Mouse (Mus musculus) frontal cortex, postnatal 10 days (tissue): Measurements from ENCODE around the gene Kng1.
"Not testable (repeated sequence)": the region's sequence is repeated elsewhere in the genome, so short reads cannot be mapped to it uniquely, and the experiment has no call there.

Experiments used
- DNase-seq, 2 experiments: peaks; one replicate each; pipeline ENCODE4 v3.0.0; 2022; ENCODE audit warnings: low spot score in 2 of 2, mixed read lengths in 1 of 2

The Kng1 gene

DNA sequence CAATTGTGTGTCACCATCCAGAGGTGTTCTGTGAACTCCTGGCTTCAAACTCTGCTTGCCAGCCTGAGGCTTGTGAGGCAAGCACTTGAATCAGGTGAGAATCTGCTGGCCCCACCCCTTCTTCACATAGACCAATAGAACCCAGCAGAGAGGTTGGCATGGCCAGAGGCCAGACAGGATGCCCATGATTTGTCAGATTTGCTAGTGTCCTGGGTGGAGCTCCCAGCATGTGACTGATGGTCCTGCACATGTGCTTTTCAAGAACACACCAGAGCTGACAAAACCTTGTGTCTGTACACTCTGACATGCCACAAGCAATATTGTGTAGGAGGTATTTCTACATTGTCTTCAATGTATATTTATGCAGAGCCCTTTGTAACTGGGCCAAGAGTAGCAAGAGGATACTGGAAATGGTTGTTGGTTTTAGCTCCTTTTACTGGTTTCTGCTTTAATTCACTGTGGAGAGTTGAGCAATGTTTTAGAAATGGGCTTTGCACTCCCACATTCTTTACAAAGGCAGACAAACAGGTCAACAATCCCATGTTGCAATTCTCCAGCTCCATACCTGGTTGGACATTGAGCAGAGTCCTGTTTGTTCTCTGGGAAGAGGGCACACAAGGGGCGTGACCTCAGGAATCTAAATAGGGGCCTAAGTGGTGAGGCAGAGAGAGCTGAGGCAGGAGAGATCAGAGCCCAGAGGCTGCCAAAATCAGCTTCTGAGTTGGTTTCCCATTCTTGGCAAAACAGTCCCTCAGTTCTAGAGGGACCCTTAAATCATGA, at the start of gene Kng1:
TSS of gene Kng1 (plus strand) at position 198 of the 780 bp plus-strand sequence.
- not testable (repeated sequence) for DNase-seq

DNA sequence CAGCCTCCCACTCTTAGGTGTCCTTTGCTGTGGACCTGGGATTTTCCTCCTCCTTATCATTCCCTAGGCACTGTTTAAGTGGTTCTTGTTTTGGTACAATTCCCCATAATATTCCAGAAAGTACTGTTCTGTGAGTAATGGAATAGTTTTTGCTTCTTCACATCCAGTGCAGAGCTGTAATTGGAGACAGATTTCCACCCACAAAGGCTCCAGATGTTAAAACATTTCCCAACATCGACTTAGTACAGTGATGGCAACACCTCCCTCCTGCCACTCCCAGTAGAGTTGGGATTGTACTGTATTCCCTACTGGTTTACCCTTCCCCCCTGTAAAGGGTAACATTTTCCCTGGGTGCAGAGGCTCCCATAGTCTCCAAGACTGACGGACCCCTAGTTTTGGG, 43.9 kb upstream of the Kng1 start:
- not testable (repeated sequence) for DNase-seq

GRCm38 (mm10) chr16:23014645-23015044, 43.0 kb upstream of the Kng1 start:
- DNase-seq = not testable (repeated sequence)

GRCm38 (mm10) chr16:23020571-23020970, 37.1 kb upstream of the Kng1 start:
- DNase-seq = not testable (repeated sequence)

- no peak for DNase-seq
Measured at GRCm38 (mm10) chr16:23025111-23025510, 32.6 kb upstream of the Kng1 start.

- no peak for DNase-seq
Measured at GRCm38 (mm10) chr16:23026582-23026981, 31.1 kb upstream of the Kng1 start.

- DNase-seq = not testable (repeated sequence)
Measured at GRCm38 (mm10) chr16:23027341-23027740, 30.3 kb upstream of the Kng1 start.

- not testable (repeated sequence) for DNase-seq
Measured at GRCm38 (mm10) chr16:23028966-23029600, 28.6 kb upstream of the Kng1 start, which contains the start of gene Kng2. Kng2 (minus strand) TSS chr16:23029482.

- no peak for DNase-seq
Measured at GRCm38 (mm10) chr16:23030673-23031435, 26.8 kb upstream of the Kng1 start.

- no peak for DNase-seq
Measured at GRCm38 (mm10) chr16:23033673-23034072, 24.0 kb upstream of the Kng1 start.

DNA sequence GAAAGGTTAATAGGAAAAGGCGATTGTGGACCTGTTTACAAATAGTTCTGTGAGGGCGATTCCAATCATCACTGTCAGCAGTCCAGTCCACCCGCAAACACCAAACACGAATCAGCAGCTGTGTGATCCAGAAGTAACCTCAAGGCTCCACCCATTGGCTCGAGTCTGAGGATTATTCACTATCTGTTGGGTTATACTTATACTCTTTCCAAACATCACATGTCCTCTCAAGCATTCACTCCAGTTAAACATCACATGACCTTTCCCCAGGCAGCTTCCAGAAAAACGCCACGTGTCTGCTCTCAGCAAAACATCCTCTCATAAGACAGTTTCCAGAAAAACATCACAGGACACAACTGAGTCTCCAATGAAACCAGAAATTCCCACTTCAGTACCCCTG, 19.9 kb upstream of the Kng1 start:
- no peak for DNase-seq

GRCm38 (mm10) chr16:23039281-23039680, 18.4 kb upstream of the Kng1 start:
- DNase-seq = no peak

DNA sequence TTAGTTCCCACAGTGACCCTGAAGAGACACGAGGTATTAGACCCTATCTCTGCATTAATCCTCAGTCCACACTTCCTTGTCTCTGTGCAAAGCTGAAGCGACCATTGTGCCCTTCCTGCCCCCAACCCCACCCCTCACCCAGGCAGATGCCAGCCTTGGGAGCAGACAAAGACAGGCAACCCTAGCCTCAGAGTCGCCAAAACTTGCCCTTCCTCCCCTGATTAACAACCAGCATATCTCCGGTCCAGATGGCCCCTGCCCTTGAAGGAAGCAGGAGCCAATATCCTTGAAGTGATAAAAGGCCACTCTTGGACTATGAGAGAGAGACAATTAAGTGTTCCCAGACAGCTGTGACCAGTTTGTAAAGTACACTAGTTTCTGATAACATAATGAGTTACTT, 16.8 kb upstream of the Kng1 start:
- DNase-seq = no peak

DNA sequence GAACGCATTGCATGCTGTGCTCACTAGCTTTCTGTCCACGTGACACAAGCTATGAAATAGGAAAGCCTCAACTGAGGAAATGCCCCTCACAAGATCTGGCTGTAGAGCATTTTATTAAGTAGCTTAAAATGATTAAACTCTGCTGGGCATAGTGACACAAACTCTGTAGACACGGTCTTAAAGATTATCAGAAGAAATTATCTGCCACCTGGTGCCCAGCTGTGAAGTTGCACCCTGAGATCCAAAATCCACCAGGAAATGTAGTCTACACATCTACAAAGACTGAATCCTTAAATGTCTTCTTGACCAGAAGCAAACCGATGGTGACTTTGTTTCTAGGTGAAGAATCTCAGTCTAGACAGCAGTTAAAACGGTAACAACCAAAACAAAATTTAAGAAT, 11.3 kb upstream of the Kng1 start:
- peak in 1 of 2 experiments; percentile 8 for DNase-seq

GRCm38 (mm10) chr16:23059630-23060029, 2.0 kb downstream of the Kng1 start:
- not testable (repeated sequence) for DNase-seq

GRCm38 (mm10) chr16:23060781-23061325, 3.2 kb downstream of the Kng1 start:
- not testable (repeated sequence) for DNase-seq

DNA sequence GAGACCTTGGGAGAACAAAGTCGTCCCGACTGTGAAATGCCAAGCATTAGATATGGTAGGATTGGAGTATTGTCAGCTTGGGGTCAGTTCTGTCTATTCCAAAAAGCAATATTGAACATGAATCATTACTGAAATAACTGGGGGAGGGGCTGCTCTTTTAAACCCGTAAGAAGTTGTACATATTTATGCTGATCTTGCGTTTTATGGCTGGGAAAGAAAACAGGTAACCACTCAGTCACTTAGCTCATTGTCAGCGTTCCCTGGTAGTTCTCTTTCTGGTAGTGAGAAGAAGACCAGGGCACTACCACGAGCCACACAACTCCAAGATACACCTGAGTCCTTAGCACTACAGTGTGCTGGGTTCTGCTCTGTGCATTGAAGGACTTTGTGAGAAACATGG, 19.9 kb downstream of the Kng1 start:
- DNase-seq = not testable (repeated sequence)

DNA sequence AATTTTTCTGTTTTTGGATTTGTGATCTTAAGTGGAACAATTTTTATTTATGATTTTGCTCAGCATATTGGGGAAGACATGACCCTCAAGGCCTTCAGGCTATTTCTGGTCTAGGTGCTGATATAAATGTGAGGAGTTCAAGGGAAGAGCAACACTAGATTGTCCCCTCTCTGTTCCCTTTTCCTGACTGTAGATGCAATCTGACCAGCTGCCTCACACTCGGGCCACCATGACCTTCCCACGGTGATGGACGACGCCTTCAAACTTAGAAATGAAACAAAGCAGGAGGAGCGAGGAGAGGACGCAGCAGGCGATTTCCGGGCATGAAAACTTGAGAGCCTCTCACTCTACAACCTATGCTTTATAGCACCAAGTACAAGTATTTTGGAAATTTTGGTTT, 29.5 kb downstream of the Kng1 start:
- not testable (repeated sequence) for DNase-seq

DNA sequence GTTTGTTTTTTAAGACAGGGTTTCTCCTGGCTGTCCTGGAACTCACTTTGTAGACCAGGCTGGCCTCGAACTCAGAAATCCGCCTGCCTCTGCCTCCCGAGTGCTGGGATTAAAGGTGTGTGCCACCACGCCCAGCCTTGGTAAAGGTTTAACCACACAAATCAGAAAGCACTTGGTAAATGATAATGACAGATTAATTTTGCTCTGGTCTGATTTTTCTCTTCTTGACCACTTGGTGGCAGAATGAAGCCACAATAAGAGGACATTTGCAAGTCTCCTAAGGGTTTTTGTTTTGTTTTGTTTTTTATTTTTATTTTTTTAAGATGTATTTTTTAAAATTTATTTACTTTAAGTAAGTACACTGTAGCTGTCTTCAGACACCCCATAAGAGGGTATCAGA, 30.0 kb downstream of the Kng1 start:
- not testable (repeated sequence) for DNase-seq

DNA sequence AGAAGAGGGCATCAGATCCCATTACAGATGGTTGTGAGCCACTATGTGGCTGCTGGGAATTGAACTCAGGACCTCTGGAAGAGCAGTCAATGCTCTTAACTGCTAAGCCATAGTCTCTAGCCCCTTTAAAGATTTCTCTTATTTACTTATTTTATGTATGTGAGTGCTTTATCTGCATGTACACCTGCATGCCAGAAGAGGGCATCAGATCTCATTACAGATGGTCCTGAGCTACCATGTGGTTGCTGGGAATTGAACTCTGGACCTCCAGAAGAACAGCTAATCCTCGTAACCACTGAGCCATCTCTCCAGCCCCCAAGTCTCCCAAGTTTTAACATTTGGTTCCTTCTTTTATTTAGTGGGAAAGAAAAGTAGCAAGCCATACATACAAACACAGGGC, 30.8 kb downstream of the Kng1 start:
- not testable (repeated sequence) for DNase-seq

DNA sequence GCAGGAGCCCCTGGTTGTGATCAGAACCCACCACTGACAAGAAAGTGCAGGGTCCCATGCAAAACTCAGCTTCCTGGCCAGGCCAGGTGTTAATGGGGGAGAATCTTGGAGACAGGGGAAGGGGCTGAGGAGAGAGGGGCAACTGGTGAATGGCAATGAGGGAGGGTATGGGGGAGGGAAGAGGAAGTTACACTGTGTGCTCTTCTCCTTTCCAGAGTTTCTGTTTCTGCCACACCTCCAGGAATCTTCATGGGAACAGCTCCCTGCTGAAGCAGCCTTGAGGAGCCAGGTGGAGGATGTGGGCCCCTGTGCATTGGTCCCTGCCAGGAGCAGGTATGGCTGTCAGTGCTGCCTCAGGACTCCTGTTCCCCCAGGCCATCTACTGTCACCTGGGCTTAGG, 33.7 kb downstream of the Kng1 start:
- DNase-seq = not testable (repeated sequence)
